Mouse (Mus musculus): ENCODE results near the gene Cep89. TPM values are rescaled to one million over a fixed set of nuclear protein-coding genes. Genes with fewer than 3 reads are reported as not detected.
A peak's percentile ranks its signal among the peaks of the same experiment; 100 is the strongest.

Gene Cep89
- polyA plus RNA-seq, 1 experiment from 2014 or later = 52.1 TPM

GRCm38 (mm10) chr7:35395734-35396456 is 940 bp upstream of the Cep89 start:
- 13% methylated on average over 17 of the region's 17 CpGs for WGBS
- H3K36me3 ChIP-seq = peaks cover 41% of the 10 kb centered on the region
- H3K9ac ChIP-seq (replicated peaks) = peak overlapping the region; percentile 55
- H3K27ac ChIP-seq (replicated peaks) = 0 out of 2 replicates have a peak overlapping the region, but pooled peaks have one; percentile 15
- no peak for ATAC-seq (ENCODE audit: low FRiP score, low read depth)
- peak overlapping the region; percentile 72 for H3K4me3 ChIP-seq
- H3K4me2 ChIP-seq (replicated peaks) = peak overlapping the region; percentile 82
- H3K4me1 ChIP-seq = peaks cover 22% of the 10 kb centered on the region
- H3K9me3 ChIP-seq = no peaks in the 10 kb centered on the region
- no peaks in the 10 kb centered on the region for H3K27me3 ChIP-seq

- Histone ChIP-seq H3K4me1 (peaks cover 13% of the 10 kb centered on the region), H3K9ac (replicated peaks) (no peak overlapping the region), H3K27me3 (no peaks in the 10 kb centered on the region), H3K27ac (replicated peaks) (no peak overlapping the region), H3K4me2 (replicated peaks) (no peak overlapping the region), H3K4me3 (no peak overlapping the region), H3K36me3 (peaks cover 70% of the 10 kb centered on the region), H3K9me3 (no peaks in the 10 kb centered on the region)
- no peak for ATAC-seq (ENCODE audit: low FRiP score, low read depth)
- WGBS = 86% methylated on average over 4 of the region's 4 CpGs
Observed at GRCm38 (mm10) chr7:35401169-35401568, 4.3 kb downstream of the Cep89 start.

DNA sequence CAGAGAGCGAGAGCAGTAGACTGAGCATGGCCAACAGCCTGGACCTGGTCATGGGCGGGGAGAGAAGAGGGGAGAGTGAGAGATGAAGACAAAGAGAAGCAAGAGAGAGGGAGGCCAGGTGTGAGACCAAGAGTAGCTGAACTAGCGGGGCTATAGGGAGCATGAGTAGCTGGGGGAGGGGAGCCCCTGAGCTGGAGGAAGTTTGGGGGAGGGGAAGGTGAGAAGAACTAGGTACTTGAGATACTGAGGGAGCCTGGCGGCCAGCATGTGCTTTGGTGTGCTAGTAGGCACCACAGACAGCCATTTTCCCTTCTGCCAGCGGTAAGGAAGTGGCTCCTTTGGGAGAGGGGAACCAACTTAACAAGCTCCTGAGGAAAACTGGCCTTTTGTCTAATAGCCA is 18.4 kb downstream of the Cep89 start:
- 74% methylated on average over 5 of the region's 5 CpGs for WGBS
- H3K4me1 ChIP-seq = no peaks in the 10 kb centered on the region
- H3K4me2 ChIP-seq (replicated peaks) = no peak overlapping the region
- no peaks in the 10 kb centered on the region for H3K27me3 ChIP-seq
- H3K27ac ChIP-seq (replicated peaks) = no peak overlapping the region
- no peak overlapping the region for H3K9ac ChIP-seq (replicated peaks)
- H3K36me3 ChIP-seq = peaks cover 85% of the 10 kb centered on the region
- no peak overlapping the region for H3K4me3 ChIP-seq
- ATAC-seq (ENCODE audit: low FRiP score, low read depth) = no peak
- no peaks in the 10 kb centered on the region for H3K9me3 ChIP-seq

GRCm38 (mm10) chr7:35415801-35416653 is 19.2 kb downstream of the Cep89 start:
- 89% methylated on average over 9 of the region's 9 CpGs for WGBS
- Histone ChIP-seq H3K4me1 (no peaks in the 10 kb centered on the region), H3K4me2 (replicated peaks) (no peak overlapping the region), H3K9ac (replicated peaks) (no peak overlapping the region), H3K27ac (replicated peaks) (no peak overlapping the region), H3K27me3 (no peaks in the 10 kb centered on the region), H3K9me3 (no peaks in the 10 kb centered on the region), H3K4me3 (no peak overlapping the region), H3K36me3 (peaks cover 85% of the 10 kb centered on the region)
- ATAC-seq (ENCODE audit: low FRiP score, low read depth) = no peak

DNA sequence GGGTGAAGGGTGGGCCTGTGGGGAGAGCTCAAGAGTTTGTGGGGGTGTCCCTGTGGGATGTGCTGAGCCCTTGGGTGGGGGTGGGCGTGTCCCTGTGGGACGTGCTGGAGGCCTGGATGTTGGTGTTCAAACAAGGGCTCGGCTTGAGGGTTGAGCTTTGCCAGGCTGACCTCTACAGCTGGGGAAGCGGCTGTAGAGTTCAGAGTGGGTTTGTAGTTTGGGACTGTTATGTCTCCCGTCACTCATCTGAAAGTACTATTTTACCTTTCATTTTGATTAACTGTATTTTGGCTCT is 19.8 kb downstream of the Cep89 start:
- H3K27me3 ChIP-seq = no peaks in the 10 kb centered on the region
- H3K36me3 ChIP-seq = peaks cover 87% of the 10 kb centered on the region
- WGBS = 92% methylated on average over 5 of the region's 5 CpGs

DNA sequence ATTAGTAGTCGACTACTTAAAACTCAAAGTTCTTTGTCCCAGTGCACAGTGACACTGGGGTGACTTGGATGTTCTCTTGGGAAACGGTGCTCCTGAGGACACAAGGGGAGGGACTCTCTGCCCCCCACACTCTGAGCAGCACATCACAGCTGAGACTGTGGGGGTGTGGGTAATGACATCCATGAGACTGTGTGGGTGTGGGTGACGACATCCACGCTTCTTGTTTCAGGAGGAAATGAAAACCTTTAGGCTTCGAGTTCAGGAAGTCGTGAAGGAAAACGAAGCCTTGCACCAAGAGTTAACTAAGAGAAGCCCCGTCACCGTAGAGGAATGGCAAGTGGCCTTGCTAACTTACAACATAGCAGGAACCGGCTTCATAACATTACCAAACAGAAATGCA is 26.2 kb downstream of the Cep89 start:
- no peak overlapping the region for H3K4me3 ChIP-seq
- H3K4me2 ChIP-seq (replicated peaks) = no peak overlapping the region
- no peaks in the 10 kb centered on the region for H3K4me1 ChIP-seq
- ATAC-seq (ENCODE audit: low FRiP score, low read depth) = no peak
- no peaks in the 10 kb centered on the region for H3K9me3 ChIP-seq
- no peaks in the 10 kb centered on the region for H3K27me3 ChIP-seq
- no peak overlapping the region for H3K9ac ChIP-seq (replicated peaks)
- 93% methylated on average over 10 of the region's 10 CpGs for WGBS
- H3K27ac ChIP-seq (replicated peaks) = no peak overlapping the region
- H3K36me3 ChIP-seq = peaks cover 74% of the 10 kb centered on the region

More for the DNA sequence above, 19.8 kb downstream of the Cep89 start:
- H3K4me2 ChIP-seq (replicated peaks) = no peak overlapping the region
- no peak for ATAC-seq (ENCODE audit: low FRiP score, low read depth)
- no peaks in the 10 kb centered on the region for H3K4me1 ChIP-seq
- H3K4me3 ChIP-seq = no peak overlapping the region
- no peak overlapping the region for H3K27ac ChIP-seq (replicated peaks)
- H3K9me3 ChIP-seq = no peaks in the 10 kb centered on the region
- no peak overlapping the region for H3K9ac ChIP-seq (replicated peaks)

DNA sequence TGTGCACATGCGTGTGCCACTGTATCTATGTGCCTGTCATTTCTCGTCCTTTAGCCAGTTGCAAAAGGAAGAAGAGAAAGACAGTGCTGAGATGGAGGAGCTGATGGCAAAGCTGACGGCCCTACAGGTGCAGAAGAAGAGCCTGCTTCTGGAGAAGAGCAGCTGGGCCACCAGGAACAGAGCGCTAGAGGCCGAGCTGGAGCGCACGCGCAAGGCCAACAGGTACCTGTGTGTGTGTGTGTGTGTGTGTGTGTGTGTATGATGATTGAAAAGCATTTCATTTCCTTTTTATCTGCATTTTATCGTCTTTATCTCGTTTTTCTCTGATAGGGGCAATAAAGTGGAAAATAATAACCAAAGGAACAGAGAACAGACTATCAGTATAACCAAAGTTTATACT is 31.3 kb downstream of the Cep89 start:
- Histone ChIP-seq H3K4me2 (replicated peaks) (no peak overlapping the region), H3K36me3 (peaks cover 74% of the 10 kb centered on the region), H3K27me3 (no peaks in the 10 kb centered on the region), H3K9ac (replicated peaks) (no peak overlapping the region), H3K27ac (replicated peaks) (no peak overlapping the region), H3K4me1 (no peaks in the 10 kb centered on the region), H3K9me3 (no peaks in the 10 kb centered on the region), H3K4me3 (no peak overlapping the region)
- no peak for ATAC-seq (ENCODE audit: low FRiP score, low read depth)
- 95% methylated on average over 10 of the region's 10 CpGs for WGBS

DNA sequence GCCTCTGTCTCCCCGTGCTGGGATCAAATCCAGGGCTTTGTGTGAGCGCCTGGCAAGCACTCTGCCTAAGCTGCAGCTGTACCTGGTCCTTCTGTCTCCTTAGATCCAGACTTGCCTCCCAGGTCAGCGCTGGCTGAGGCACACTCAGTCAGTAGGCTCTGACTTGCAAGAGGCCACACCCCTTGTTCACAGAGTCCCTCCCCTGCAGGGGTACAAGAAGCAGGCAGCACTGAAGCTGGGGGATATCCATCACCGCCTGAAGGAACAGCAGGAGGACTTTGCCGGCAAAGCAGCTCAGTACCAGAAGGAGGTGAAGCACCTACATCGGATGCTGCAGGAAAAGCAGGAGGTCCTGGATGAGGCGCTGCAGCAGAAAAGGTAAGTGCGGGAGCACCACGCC is 38.4 kb downstream of the Cep89 start:
- WGBS = 79% methylated on average over 9 of the region's 9 CpGs
- H3K9me3 ChIP-seq = no peaks in the 10 kb centered on the region
- no peak for ATAC-seq (ENCODE audit: low FRiP score, low read depth)

GRCm38 (mm10) chr7:35447501-35447900 is 50.7 kb downstream of the Cep89 start:
- WGBS = 35% methylated on average over 4 of the region's 4 CpGs
- Histone ChIP-seq H3K4me1 (peaks cover 4% of the 10 kb centered on the region; the same call in 1 of the 2 replicates), H3K36me3 (no peaks in the 10 kb centered on the region), H3K27ac (replicated peaks) (no peak overlapping the region), H3K4me3 (no peak overlapping the region), H3K9me3 (peaks cover 3% of the 10 kb centered on the region; the same call in 1 of the 2 replicates), H3K27me3 (no peaks in the 10 kb centered on the region), H3K9ac (replicated peaks) (no peak overlapping the region), H3K4me2 (replicated peaks) (no peak overlapping the region)
- ATAC-seq (ENCODE audit: low FRiP score, low read depth) = no peak

More for the DNA sequence above, 38.4 kb downstream of the Cep89 start:
- Histone ChIP-seq H3K4me3 (no peak overlapping the region), H3K4me1 (peaks cover 7% of the 10 kb centered on the region; the same call in 1 of the 2 replicates), H3K27me3 (no peaks in the 10 kb centered on the region), H3K27ac (replicated peaks) (no peak overlapping the region), H3K9ac (replicated peaks) (no peak overlapping the region), H3K4me2 (replicated peaks) (no peak overlapping the region), H3K36me3 (peaks cover 78% of the 10 kb centered on the region)

DNA sequence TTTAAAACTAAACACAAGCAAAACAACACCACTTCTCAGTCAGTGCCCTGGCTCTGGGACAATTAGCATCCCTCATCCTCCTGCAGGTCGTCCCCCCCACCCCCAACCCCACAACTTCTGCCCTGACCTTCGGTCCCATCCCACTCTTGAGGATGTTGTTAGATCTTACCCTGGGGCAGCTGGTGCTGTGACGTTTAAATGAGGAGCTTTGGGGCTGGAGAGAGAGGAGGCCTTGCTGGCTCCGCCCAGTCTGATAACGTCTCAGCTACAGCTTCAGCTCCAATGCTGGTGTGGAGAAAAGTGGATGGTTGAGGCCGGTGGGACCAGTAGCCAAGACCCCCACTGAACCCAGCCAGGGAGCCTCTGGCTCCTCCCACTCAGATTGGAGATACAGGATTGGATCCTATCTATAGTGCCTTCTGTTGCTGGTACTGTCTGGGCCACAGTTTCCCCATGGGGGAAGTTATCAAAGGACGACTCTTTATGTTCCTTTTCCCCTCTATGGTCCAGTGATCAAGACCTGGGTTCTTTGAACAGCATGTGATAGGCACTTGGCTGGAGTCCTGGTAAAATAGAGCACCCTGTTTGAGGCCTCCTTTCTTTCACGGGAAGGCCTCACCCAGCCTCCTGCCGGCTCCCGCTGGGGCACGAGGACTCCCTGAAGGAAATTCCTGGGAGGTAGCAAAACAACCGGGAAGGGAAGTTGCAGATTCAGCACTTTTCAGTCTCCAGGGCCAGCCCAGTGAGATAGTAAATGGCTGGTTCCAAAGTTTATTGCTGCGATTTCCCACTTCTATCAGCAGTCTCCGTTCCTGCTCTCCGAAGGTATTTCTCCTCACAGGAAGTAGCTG is 51.4 kb downstream of the Cep89 start, which contains the start of gene Slc7a9:
Gene Slc7a9 (plus strand): TSS at position 801 of the 851 bp plus-strand sequence.
- H3K27me3 ChIP-seq = no peaks in the 10 kb centered on the region
- no peak; the same call in 1 of the 2 replicates for ATAC-seq (ENCODE audit: low FRiP score, low read depth)
- H3K9me3 ChIP-seq = peaks cover 3% of the 10 kb centered on the region; the same call in 1 of the 2 replicates
- H3K4me3 ChIP-seq = no peak within 1 kb of the TSS
- 32% methylated on average over 15 of the region's 15 CpGs for whole genome bisulfite sequencing
- no peak within 1 kb of the TSS for H3K27ac ChIP-seq (replicated peaks)
- peaks cover 4% of the 10 kb centered on the region; the same call in 1 of the 2 replicates for H3K4me1 ChIP-seq
- no peak within 1 kb of the TSS for H3K9ac ChIP-seq (replicated peaks)
- no peaks in the 10 kb centered on the region for H3K36me3 ChIP-seq
- H3K4me2 ChIP-seq (replicated peaks) = no peak within 1 kb of the TSS

DNA sequence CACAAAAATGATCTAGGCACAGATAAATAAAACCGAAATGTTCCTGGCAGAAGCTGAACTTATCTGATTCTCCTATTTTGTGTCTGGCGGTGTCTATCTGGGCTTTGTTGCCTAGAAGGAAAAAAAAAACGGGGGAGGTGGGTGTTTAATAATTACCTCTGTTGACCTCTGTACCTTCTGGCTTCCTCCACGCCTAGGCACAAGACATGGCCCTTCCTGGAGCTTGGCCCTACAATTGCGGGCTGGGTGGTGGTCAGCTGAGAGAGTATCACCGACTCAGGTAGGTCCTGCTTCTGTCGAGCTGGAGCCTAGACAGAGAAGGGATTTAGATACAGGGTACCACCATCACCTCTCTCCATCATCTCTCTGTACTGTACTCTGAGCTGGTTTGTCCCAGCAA is 52.0 kb downstream of the Cep89 start:
- Histone ChIP-seq H3K9me3 (peaks cover under 1% of the 10 kb centered on the region; the same call in 1 of the 2 replicates), H3K4me2 (replicated peaks) (no peak overlapping the region), H3K9ac (replicated peaks) (no peak overlapping the region), H3K27ac (replicated peaks) (no peak overlapping the region), H3K4me3 (no peak overlapping the region), H3K36me3 (no peaks in the 10 kb centered on the region), H3K4me1 (peaks cover 4% of the 10 kb centered on the region; the same call in 1 of the 2 replicates), H3K27me3 (no peaks in the 10 kb centered on the region)
- no peak for ATAC-seq (ENCODE audit: low FRiP score, low read depth)
- WGBS = 84% methylated on average over 7 of the region's 7 CpGs
